Mouse (Mus musculus) fibroblast of lung, adult 2 months (primary cell): ENCODE data around the gene Fitm2.
"Not testable (repeated sequence)": the region's sequence is repeated elsewhere in the genome, so short reads cannot be mapped to it uniquely, and the experiment has no call there.

Experiments
- DNase-seq: peaks from one replicate; pipeline ENCODE4 v3.0.0-alpha.2; 2011; ENCODE audit warnings: low read depth

Gene Fitm2

DNA sequence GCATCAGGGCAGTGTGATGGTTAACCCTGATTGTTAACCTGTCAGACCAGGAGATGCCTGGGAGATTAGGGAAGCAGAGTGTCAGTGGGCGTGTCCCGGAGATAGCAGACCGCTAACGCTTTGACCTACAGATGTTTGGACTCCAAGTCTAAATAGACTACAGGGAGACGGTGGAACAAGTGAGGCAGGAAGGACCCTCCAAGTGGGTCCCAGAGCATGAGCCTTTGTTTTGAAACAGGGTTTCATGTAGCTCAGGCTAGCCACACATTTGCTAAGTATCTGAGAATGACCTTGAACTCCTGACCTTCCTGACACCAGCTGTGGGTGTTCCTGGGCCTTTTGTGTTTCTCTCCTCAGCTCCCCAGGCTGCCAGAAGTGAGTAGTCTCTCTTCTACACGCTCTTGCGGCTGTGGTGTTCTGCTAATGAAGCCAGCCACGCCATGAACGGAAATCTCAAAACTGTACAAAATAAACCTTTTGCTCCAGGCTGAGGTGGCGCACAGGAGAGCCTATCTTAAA lies 9.1 kb downstream of the Fitm2 start:
- DNase-seq, result no peak

DNA sequence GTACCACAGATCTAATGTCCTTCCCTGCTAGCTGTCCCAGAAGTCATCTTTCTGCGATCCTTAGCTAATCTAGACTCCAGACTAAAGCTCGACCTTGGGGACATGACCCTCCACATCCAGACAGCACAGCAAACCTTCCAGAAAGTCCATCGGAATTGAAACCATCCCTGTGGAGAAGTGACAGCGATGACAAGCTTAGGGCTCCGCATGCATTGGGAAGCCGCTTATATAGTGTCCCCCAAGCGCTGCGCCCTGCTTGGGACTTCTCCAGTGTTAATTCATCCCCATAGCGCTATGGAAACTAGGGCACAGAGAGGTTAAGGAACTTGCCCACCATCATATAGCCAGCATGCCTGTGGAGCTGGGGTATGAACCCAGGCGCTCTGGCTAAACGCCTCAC lies 9.6 kb downstream of the Fitm2 start:
- no peak for DNase-seq

DNA sequence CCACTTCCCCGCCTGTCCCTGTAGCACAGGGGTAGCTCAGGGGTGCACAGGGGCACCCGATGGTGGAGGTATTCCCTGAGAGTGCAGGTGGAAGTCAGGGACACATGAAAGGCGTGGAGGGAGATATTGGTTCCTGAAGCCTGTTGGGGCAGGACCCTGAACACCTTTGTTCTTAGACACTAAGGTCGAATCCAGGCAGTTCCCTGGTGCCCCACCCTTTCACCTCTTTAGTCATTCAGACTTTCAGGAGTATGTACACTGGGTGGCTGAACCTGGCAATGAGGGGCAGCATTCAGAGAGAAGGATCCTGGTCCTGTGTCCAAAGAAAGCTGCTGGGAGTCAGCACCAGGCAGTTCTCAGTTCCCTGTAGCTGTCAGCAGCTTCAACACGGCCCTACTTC lies 10.0 kb downstream of the Fitm2 start:
- DNase-seq, result no peak

DNA sequence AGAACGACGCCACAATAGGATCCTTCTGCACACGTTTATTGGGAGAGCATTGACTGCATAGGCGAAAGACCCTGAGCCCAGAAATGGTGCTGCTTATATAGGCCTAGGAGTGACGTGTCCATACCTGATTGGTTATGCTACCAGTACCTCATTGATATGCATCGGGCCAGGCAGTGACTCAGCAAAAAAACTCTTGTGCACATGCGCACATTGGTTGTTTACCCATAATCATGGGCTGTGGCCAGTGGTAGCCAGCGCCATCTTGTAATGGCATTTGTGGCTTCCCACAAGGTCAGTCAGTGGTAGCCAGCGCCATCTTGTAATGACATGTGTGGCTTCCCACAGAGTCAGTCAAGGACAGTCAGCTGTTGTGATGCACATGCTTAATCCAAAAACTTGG lies 11.1 kb downstream of the Fitm2 start:
- not testable (repeated sequence) for DNase-seq

DNA sequence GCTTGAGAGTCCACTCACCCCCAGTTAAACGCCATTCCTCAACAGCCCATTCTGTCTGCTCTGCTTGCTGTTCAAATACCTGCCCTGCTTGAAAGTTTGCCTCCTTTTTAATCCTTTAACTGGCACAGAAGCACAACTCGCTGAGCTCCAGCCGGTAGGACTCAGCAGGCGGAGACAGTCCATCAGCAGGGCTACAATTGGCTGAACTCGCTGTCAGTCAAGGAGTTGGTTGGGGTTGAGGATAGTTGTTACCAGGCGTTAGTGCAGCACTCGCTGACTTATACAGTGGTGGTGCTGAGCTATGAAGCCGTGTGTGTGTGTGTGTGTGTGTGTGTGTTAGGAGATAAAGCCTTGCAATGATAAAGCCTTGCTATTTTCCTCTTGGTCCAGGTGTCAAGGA lies 11.8 kb downstream of the Fitm2 start:
- DNase-seq, result no peak

DNA sequence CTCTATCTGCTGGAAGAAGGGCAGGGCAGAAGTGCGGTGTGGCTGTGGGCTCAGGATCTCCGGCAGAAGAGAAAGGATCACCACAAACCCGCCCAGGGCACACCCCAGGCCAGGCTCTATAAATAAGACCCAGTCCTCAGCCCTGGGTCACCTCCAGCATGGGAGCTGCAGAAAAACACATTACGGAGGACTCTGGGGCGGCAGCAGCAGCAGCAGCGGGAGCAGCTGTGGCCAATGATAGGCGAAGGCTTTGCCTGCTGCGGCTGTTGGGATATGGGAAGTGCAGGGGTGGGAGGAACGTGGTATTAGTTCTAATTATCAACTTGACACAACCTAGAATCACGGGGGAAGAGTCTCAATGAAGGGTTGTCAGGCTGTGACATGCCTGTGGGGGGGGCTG lies 13.0 kb downstream of the Fitm2 start:
- no peak for DNase-seq

DNA sequence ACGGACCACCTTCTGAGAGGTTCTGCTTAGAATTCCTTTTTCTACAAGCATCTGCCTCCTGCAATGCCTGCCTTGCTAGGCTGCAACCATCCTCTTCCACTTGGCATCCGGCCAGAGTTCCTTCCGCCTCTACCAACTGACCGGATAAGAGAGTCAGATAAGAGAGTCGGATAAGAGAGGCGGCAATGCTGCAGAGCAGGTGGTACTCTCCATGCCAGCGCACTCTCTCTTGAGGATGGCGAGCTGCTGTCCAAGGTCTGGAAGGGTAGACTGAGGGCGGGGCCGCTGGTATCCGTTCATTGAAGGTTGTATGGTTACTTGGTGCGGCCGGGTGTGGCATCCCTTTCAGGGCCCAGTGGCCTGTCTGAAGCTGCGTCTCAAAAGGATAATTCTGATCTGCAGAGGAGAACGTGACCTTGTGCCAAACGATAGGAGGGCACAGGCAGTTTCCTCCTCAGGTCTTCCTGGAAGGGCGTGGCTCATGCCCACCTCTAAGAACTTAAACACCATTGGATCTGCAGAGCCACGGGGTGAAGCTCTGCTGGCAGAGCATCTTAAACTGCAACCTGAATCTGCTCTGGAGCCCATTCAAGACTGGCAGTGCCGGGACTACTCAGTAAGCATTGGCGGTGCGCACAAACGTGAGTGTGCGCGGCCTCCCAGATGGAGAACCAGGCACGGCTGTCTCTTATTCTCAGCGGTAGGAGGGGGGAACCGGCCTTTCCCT lies 13.7 kb downstream of the Fitm2 start:
- no peak for DNase-seq

DNA sequence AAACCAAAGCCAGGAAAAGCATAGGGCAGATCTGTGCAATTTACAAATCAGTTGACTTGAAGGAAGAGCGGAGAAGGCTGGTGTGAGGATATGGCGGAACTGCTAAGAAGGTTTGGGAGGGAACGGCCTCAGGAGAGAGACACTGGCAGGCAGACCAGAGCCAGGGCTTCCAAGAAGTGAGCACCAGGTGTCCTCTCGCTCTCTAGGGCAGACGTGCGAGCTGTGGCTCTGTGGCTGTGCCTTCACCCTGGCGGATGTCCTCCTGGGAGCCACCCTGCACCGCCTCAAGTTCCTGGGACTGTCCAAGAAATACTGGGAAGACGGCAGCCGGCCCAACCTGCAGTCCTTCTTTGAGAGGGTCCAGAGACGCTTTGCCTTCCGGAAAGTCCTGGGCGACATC lies 19.1 kb downstream of the Fitm2 start:
- no peak for DNase-seq

DNA sequence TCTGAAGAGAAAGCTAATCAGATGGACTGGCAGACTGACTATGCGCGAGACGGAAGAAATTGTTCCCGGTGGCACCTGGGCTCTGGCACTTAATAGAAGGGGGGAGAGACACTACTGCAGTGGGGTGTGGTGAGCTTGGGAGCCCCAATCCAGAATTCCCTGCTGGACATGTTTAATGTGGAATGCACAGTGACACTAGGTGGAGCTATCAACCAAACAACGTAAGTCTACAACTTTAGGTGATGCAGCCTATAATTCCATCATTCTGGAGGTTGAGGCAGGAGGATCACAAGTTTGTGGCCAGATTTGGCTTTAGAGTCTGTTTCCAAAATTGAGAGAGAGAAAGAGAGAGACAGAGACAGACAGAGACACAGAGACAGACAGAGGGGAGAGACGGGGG lies 19.7 kb downstream of the Fitm2 start:
- no peak for DNase-seq

DNA sequence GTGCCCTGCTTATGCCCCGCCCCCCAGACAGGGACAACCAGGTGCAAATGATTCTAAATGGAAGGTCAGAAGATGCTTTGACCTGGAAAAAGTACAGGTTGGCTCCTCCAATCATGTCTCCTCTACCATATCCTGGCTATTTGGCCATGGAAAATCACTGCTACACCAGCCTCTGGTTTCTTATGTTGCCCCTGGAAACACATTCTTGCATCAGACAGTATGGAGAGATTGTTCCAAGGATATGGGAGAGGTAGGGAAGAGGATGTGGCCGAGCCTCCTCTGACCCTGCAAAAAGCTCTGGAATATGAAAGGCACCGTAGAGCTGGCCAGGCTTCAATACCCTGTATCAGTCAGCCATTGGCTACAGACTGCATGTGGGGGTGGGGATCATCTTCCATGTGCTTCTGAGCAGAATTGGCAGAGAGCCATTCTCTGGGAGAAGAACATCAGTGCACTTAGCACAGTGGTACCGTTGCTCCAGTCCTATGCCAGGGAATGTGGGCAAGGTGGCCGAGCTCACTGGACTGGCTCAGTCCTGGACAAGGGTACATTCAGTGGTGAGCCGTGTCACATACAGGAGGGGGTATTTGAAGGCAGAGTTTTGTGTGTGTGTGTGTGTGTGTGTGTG lies 21.6 kb downstream of the Fitm2 start:
- DNase-seq, result no peak

DNA sequence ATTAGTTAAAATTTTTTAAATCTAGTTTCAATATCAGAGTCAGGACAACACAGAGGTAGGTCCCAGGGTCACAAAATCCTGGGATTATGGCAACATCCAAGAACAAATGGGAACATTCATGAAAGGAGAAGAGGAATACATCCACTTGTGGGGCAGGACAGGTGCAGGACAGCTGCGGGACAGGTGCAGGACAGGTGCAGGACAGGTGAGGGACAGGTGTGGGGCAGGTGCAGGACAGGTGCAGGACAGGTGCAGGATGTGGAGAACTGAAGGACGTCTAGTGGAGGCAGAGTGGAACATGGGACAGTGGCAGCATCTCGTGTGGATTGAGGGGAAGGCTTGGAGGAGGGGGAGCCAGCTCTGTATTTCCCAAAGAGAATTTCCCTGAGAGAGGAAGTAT lies 23.2 kb downstream of the Fitm2 start:
- DNase-seq, result no peak

DNA sequence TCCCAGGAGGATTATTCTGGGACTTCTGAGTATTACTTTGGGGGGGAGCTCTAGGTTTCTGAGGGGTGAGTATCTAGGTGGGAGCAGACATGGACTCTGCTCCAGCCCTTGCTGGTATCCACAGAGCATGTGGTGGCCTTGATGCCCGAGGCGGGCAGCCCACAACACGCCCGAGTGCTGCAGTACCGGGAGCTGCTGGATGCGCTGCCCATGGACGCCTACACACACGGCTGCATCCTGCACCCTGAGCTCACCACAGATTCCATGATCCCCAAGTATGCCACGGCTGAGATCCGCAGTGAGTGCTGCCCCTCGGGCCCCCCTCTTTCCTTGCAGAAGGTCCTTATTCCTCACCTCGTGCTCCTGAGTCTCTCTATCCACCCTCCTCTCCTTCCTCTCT lies 25.1 kb downstream of the Fitm2 start:
- DNase-seq, result no peak

DNA sequence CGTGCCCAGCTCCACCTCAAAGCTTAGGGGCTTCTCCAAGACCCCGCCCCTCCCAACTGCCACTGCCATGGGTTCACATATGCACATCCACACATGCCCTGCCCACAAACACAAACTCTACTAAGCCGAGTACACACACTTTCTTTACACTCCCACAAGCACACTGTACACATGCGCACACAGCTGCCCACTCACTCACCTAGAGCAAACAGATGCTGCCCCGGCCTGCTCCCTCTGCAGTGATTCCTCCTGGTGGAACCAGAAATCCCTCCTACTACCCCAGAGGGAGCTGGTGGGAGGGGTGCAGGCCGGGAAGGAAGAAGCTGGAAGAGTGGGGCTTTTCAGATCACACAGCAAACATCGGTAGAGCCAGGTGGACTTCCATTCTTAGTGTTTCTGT lies 28.4 kb downstream of the Fitm2 start:
- DNase-seq, result no peak

DNA sequence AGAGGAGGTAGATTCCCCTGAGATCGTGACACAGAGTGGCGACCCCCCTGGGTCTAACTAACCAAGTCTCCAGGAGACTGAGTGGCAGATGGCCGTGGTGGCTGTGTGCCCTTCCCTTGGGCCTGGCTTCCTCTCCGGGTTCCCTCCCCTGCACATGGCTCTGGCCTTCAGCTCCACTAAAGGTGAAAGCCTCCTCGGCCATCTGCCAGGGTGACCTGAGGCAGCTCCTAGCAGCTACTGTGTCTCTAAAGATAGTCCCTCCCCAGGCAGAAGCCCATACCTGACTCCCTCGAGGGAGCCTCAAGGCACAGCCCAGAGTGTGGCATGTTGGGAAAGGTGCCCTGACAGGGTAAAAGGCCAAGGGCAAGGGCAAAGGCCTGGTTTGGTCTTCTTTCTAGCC lies 28.9 kb downstream of the Fitm2 start:
- no peak for DNase-seq

DNA sequence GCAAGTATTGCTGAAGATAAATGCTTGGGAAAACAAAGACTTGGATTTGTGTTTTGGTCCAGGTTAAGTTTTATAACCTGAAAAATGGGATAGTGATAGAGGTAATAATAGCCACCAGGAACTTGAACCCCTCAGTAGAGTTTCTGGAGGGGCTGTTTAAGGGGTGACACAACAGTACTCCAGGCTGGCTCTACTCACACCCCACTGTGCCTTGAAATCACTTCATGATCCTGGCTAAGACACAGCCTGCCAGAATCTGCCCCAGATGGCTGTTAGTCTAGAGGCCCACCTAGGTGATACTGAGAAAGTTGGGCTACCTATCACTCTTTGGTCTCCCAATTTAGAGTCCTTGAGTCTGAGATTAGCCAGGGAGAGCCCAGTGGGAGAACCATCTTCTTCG lies 32.9 kb downstream of the Fitm2 start:
- DNase-seq, result no peak

DNA sequence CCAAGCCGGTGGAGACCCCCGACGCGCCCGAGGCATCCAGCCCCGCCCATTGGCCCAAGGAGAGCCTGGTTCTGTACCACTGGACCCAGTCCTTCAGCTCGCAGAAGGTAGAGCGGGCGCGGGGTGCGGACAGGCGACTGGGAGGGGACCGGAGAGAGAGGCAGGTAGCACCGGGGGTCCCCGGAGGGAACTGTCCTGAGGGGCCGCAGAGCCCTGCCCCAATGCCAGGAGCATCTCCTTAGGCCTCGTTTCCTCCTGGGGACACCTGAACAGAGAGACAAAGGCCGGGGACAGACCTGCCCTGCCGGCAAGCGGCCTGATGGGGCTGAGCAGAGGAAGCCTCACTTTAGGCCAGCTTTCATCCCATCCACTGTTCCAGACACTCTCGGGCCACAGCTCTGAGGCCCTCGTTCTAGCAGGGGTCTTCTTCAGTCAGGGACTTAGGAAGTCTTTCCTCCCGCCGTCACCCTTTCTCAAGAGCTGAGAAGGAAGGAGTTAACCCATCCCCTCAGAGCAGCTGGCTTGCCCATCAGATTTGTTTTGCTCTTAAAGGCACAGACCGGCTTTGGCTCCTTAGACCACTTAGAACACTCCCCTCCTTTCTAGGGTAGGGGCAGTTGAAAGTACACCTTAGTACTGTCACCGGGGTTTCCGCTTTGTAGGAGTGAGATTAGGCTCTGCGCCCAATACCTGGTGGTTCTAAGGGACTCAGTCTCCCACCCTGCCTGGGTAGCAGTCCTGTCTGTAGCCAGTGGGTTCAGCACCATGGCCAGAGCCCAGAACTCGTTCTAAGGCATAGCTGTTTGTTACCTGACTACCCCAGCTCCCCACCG lies 33.6 kb downstream of the Fitm2 start:
- no peak for DNase-seq

DNA sequence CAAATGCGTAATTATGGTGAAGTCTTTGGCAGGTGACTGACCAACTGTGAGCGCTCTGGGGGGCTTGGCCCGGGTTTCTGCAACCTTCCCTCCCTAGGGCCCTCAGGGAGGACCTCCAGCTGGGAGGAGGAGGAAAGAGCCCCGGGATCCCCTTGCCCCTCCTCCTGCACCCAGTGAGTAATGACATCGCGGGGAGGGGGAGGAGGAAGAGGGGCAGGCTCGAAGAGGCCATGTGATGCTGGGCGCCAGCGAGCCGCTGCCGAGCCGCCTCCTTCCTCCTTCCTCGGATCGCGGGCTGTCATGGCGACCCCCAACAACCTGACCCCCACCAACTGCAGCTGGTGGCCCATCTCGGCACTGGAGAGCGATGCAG lies 34.2 kb downstream of the Fitm2 start, which contains the start of gene Gdap1l1:
Gdap1l1 (plus strand) TSS at position 231 of the 373 bp plus-strand sequence.
- no peak for DNase-seq

DNA sequence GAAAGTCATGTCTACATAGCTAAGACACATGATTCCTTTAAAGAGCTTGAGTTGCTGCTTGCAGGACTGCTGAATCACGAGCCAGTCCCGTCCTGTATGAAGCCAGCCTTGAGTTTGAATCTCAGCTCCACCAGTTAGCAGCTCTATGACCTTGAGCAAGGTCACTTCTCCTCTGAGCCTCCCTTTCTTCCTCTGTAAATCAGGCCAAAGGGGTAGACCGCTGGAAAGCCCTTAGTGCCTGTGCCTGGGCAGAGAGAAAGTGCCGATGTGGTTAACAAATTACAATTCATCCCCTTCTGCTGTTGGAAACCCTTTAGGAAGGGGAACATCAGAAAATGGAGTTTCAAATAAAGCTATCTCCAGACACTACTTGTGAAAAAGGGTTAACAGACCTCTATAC lies 34.6 kb downstream of the Fitm2 start:
- DNase-seq, result no peak

DNA sequence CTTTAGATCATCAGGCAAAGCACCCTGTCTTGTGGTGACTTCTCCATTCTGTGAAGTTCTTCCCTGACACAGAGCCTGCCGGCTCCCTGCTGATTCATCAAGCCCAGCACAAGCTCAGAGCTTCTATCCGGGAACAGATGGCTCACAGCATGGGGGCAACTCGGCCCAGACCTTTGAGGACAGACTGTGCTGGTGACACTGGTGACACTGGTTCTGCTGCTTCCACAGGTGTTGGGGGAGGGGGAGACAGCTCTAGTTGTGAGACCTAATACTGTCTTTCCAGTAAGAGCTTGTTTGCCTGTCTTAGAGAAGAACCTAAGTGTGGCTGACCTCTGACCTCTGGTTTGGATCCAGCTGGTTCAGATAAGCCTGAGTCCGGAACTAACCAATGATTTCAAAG lies 38.5 kb downstream of the Fitm2 start:
- DNase-seq, result no peak

DNA sequence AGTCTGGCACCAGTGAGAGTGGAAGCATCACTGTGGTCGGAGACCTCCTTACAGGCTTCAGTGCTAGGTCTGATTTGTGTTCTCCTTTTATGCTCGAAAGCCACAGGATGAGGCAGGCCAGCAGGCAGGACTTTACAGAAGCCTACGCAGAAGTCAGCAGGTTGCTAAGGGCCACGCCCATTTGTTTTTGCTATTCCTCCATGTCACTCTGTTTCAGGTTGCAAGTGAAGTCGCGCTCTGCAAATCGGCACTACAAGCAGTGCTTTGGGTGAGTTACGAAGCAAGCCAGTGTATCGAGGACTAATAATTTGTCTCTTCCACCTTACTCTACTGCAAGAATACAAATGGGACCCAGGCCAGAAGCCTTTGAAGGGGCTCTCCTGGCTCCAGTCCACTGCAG lies 41.1 kb downstream of the Fitm2 start:
- DNase-seq, result no peak

DNA sequence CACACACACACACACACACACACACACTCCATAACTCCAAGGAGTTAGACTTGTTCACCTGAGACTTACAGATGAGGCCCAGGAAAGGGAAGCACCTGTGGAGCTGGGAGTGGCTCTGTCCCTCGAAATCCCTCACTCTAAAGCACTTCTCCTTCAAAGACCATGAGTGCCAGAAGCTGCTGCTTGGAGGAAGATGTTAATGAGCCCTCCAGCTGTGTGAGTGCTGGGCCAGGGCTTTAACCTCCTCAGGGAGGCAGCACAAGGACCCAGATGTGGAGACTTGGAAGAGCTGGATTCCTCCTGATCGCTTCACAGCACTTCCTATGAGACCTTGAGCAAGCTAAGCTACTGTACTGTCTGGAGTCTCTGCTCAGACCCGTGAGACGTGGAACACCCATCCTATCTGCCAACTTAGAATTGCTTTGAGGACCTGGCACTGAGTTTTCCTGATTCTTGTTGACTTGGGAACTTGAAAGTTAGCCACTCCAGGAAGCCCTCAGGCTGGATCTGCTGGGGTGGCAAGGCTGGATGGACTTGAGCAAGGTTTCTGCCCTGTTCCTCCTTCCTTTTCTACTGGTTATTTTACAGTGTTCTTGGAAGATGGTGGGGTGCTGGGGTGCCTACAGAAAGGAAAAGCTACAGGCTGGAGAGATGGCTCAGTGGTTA lies 44.0 kb downstream of the Fitm2 start:
- DNase-seq, result no peak

DNA sequence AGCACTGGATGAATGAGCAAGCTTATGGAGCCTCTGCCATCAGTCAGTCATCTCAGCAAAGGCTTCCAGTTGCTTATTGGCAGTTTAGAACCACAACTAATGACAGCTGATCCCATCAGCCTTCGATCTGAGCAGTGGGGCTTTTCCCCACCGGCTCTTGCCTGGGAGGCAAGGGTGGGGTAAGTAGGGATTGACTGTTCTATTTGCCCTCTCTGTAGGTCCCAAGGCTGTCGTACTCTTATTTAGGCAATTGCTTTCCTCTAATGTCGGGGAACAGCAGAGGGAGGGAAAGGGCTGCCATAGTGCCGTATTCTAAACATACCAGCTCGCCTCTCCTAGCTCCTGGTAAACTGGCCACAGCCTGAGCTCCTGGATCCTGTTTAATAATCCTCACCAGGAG lies 47.8 kb downstream of the Fitm2 start, which contains the start of gene Oser1:
Oser1 (minus strand) TSS at position 101 of the 400 bp plus-strand sequence.
- DNase-seq, result no peak
